Mouse (Mus musculus) lung, postnatal 25 days (tissue): ENCODE results near the gene 2510009E07Rik.

Source experiments
- DNase-seq: peaks from one replicate; pipeline ENCODE4 v3.0.0; 2022; ENCODE audit warnings: low spot score

2510009E07Rik gene

GRCm38 (mm10) chr16:21694463-21695241 is at the start of gene 2510009E07Rik:
Gene 2510009E07Rik, minus strand, starts transcription at chr16:21694665.
- DNase-seq = peak; percentile 91

- DNase-seq = no peak
Measured at GRCm38 (mm10) chr16:21743401-21743800, 48.9 kb upstream of the 2510009E07Rik start.

GRCm38 (mm10) chr16:21742898-21743297 is 48.4 kb upstream of the 2510009E07Rik start:
- DNase-seq = no peak

GRCm38 (mm10) chr16:21742191-21742870 is 47.9 kb upstream of the 2510009E07Rik start:
- DNase-seq = no peak

GRCm38 (mm10) chr16:21741542-21741941 is 47.1 kb upstream of the 2510009E07Rik start:
- no peak for DNase-seq

- DNase-seq = no peak
Measured at GRCm38 (mm10) chr16:21735638-21736037, 41.2 kb upstream of the 2510009E07Rik start.

- peak; percentile 81 for DNase-seq
Measured at GRCm38 (mm10) chr16:21727897-21728364, 33.5 kb upstream of the 2510009E07Rik start.

- DNase-seq = peak; percentile 5
Measured at GRCm38 (mm10) chr16:21727421-21727820, 33.0 kb upstream of the 2510009E07Rik start.

- no peak for DNase-seq
Measured at GRCm38 (mm10) chr16:21724261-21724660, 29.8 kb upstream of the 2510009E07Rik start.

- DNase-seq = peak; percentile 64
Measured at GRCm38 (mm10) chr16:21719770-21720169, 25.3 kb upstream of the 2510009E07Rik start.

- DNase-seq = no peak
Measured at GRCm38 (mm10) chr16:21714516-21714915, 20.1 kb upstream of the 2510009E07Rik start.

GRCm38 (mm10) chr16:21710321-21710720 is 15.9 kb upstream of the 2510009E07Rik start:
- no peak for DNase-seq

- no peak for DNase-seq
Measured at GRCm38 (mm10) chr16:21704691-21705090, 10.2 kb upstream of the 2510009E07Rik start.

- no peak for DNase-seq
Measured at GRCm38 (mm10) chr16:21702314-21702690, 7.8 kb upstream of the 2510009E07Rik start.

GRCm38 (mm10) chr16:21701611-21702313 is 7.3 kb upstream of the 2510009E07Rik start:
- no peak for DNase-seq

- no peak for DNase-seq
Measured at GRCm38 (mm10) chr16:21698136-21698535, 3.7 kb upstream of the 2510009E07Rik start.

GRCm38 (mm10) chr16:21696946-21697345 is 2.5 kb upstream of the 2510009E07Rik start:
- no peak for DNase-seq

GRCm38 (mm10) chr16:21695242-21695578 is 745 bp upstream of the 2510009E07Rik start:
- DNase-seq = peak; percentile 23

GRCm38 (mm10) chr16:21693981-21694462 is 443 bp downstream of the 2510009E07Rik start:
- peak; percentile 39 for DNase-seq

- no peak for DNase-seq
Measured at GRCm38 (mm10) chr16:21690216-21690755, 4.2 kb downstream of the 2510009E07Rik start.

GRCm38 (mm10) chr16:21689141-21689540 is 5.3 kb downstream of the 2510009E07Rik start:
- DNase-seq = peak; percentile 17

- no peak for DNase-seq
Measured at GRCm38 (mm10) chr16:21687406-21687805, 7.1 kb downstream of the 2510009E07Rik start.
